Mouse (Mus musculus): ENCODE measurements around the gene Ldb3. TPM values are rescaled to one million over a fixed set of nuclear protein-coding genes. Genes with fewer than 3 reads are reported as not detected.

Ldb3 gene
- 3.6 TPM for polyA plus RNA-seq (2014; fragmentation: Illumina TruSeq; extraction: RNeasy Lipid Tissue Mini Kit (QIAGEN cat#74804); ENCODE audit: low read depth, low replicate concordance)

DNA sequence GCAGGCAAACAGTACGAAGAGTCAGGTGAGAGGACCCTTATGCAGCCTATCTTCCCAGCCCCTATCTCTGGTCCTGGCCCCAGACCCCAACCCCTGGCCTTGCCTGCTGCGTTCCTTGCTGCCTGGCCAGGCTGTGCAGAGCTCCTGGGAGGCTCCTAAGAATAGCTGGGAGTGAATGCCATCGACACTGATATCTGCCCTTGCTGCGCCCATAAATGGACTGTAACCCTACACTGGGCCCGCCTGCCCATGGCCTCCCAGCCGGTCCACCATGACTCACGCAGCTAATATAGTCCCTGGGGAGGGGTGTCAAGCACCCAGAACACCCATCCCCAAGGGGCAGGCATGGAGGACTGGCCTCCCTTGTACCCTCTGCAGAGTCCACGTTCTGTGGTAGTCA, at the start of gene Ldb3:
Gene Ldb3 (minus strand): TSS at position 185 of the 400 bp plus-strand sequence.

DNA sequence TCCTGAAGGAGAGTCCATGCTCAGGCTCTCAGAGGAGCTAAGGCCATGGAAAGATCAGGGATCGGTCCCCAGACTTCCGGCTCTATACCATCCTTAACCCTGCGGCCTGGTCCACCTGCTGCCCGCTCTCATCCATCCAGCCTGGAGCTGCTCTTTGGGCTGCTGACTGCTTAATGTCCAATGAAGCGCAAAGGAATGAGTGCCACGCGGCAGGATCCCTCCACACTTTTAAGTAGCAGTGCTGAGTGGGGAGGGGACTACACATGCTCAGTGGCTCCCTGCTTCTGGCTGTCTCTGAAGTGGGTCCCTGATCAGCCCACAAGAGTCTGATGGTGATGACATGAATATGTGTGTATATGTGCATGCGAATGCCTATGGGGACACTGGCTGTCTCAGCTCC, 11.5 kb upstream of the Ldb3 start, which contains the start of gene Opn4:
Gene Opn4 (minus strand): TSS at position 202 of the 400 bp plus-strand sequence.

DNA sequence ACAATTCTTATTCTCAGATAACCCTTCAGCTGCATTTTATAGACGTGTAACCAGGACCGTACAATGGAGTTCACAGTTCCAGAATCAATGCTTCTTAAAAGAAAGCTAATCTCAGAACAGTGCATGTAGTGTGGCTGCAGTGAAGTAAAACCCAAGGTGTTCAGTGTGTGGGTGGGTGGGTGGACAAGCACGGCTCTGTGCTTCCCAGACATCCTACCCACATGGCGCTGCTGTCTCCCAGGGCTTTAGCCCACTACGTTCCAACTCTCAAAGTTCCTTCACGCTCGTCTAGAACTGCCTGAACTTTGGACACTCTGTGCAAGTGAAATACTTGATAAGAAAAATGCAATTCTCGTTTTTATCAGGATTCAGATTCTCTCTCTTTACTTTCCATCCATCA, 65.8 kb downstream of the Ldb3 start, which contains the start of gene 9230112D13Rik:
Gene 9230112D13Rik (minus strand): TSS at position 101 of the 400 bp plus-strand sequence.

DNA sequence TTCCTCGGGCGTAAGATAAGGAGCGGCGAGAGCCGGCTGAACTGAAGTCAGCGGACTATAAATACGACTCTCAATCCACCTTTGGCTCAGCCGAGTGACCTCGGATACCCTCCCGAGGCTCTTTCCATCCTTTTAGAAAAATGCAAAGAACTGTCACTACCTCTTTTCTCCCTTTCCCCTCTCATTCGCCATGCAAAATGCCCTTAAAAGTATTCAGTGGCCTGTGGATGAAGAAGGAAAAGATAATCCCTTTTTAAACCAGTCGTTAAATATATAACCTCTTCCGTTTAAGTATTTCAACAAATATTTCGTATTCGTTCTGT, 85.2 kb downstream of the Ldb3 start, which contains the start of gene Bmpr1a:
Gene Bmpr1a (minus strand): TSS at position 17 of the 323 bp plus-strand sequence.

Other genes starting within 250 kb of the Ldb3 start
- gene Fam25c, start 233.2 kb downstream of the Ldb3 start, polyA plus RNA-seq (2014; fragmentation: Illumina TruSeq; extraction: RNeasy Lipid Tissue Mini Kit (QIAGEN cat#74804); ENCODE audit: low read depth, low replicate concordance), result not detected
- 1.3 TPM for gene Sncg, start 213.9 kb downstream of the Ldb3 start, polyA plus RNA-seq (2014; fragmentation: Illumina TruSeq; extraction: RNeasy Lipid Tissue Mini Kit (QIAGEN cat#74804); ENCODE audit: low read depth, low replicate concordance)
- 18.5 TPM for gene Mmrn2, start 213.2 kb downstream of the Ldb3 start, polyA plus RNA-seq (2014; fragmentation: Illumina TruSeq; extraction: RNeasy Lipid Tissue Mini Kit (QIAGEN cat#74804); ENCODE audit: low read depth, low replicate concordance)
- 203 TPM for gene Bmpr1a, start 85.3 kb downstream of the Ldb3 start, polyA plus RNA-seq (2014; fragmentation: Illumina TruSeq; extraction: RNeasy Lipid Tissue Mini Kit (QIAGEN cat#74804); ENCODE audit: low read depth, low replicate concordance)
- not detected for gene 9230112D13Rik, start 65.9 kb downstream of the Ldb3 start, polyA plus RNA-seq (2014; fragmentation: Illumina TruSeq; extraction: RNeasy Lipid Tissue Mini Kit (QIAGEN cat#74804); ENCODE audit: low read depth, low replicate concordance)
- not detected for gene Opn4, start 11.5 kb upstream of the Ldb3 start, polyA plus RNA-seq (2014; fragmentation: Illumina TruSeq; extraction: RNeasy Lipid Tissue Mini Kit (QIAGEN cat#74804); ENCODE audit: low read depth, low replicate concordance)
- 204 TPM for gene Wapl, start 85.2 kb upstream of the Ldb3 start, polyA plus RNA-seq (2014; fragmentation: Illumina TruSeq; extraction: RNeasy Lipid Tissue Mini Kit (QIAGEN cat#74804); ENCODE audit: low read depth, low replicate concordance)
- 0.23 TPM for gene Grid1, start 231.4 kb upstream of the Ldb3 start, polyA plus RNA-seq (2014; fragmentation: Illumina TruSeq; extraction: RNeasy Lipid Tissue Mini Kit (QIAGEN cat#74804); ENCODE audit: low read depth, low replicate concordance)